Mouse (Mus musculus): ENCODE measurements around the gene Ube2d3.

GRCm38 (mm10) chr3:135498891-135499290 lies 60.9 kb downstream of the Ube2d3 start:
- TF ChIP-seq EP300 (IDR thresholded peaks at IDR 0.05; ENCODE audit: low read length): no peak
- no peak for TF ChIP-seq ZKSCAN1 (IDR thresholded peaks at IDR 0.05; ENCODE audit: borderline replicate concordance, low read depth, low read length)
- no peak for TF ChIP-seq ZC3H11A (IDR thresholded peaks at IDR 0.05; ENCODE audit: low read depth, low read length)
